Mouse (Mus musculus) R1 (cell line): ENCODE measurements around the gene Soga1.
A peak's percentile ranks its signal among the peaks of the same experiment; 100 is the strongest.

ENCODE experiments used
- DNase-seq: peaks from one replicate; pipeline ENCODE4 v3.0.0-alpha.2; 2018; ENCODE audit warnings: low read depth, low spot score

The Soga1 gene

GRCm38 (mm10) chr2:157064136-157064535, 14.9 kb downstream of the Soga1 start:
- DNase-seq = no peak

GRCm38 (mm10) chr2:157063241-157063700, 15.8 kb downstream of the Soga1 start:
- DNase-seq = no peak

GRCm38 (mm10) chr2:157060557-157061305, 18.3 kb downstream of the Soga1 start:
- DNase-seq = no peak

GRCm38 (mm10) chr2:157060037-157060436, 19.0 kb downstream of the Soga1 start:
- no peak for DNase-seq

GRCm38 (mm10) chr2:157059166-157059565, 19.9 kb downstream of the Soga1 start:
- peak; percentile 59 for DNase-seq

- peak; percentile 94 for DNase-seq
Observed at GRCm38 (mm10) chr2:157058342-157058998, 20.6 kb downstream of the Soga1 start.

- DNase-seq = peak; percentile 62
Observed at GRCm38 (mm10) chr2:157057758-157058157, 21.3 kb downstream of the Soga1 start.

GRCm38 (mm10) chr2:157057186-157057585, 21.9 kb downstream of the Soga1 start:
- DNase-seq = no peak

- DNase-seq = no peak
Observed at GRCm38 (mm10) chr2:157055721-157056120, 23.3 kb downstream of the Soga1 start.

GRCm38 (mm10) chr2:157054816-157055215, 24.2 kb downstream of the Soga1 start:
- DNase-seq = no peak

- DNase-seq = no peak
Observed at GRCm38 (mm10) chr2:157054297-157054696, 24.8 kb downstream of the Soga1 start.

- DNase-seq = peak; percentile 59
Observed at GRCm38 (mm10) chr2:157053787-157054186, 25.3 kb downstream of the Soga1 start.

- no peak for DNase-seq
Observed at GRCm38 (mm10) chr2:157053124-157053523, 25.9 kb downstream of the Soga1 start.

- DNase-seq = no peak
Observed at GRCm38 (mm10) chr2:157052448-157052847, 26.6 kb downstream of the Soga1 start.

GRCm38 (mm10) chr2:157049831-157050243, 29.2 kb downstream of the Soga1 start:
- peak; percentile 52 for DNase-seq

- no peak for DNase-seq
Observed at GRCm38 (mm10) chr2:157048395-157049181, 30.5 kb downstream of the Soga1 start.

- no peak for DNase-seq
Observed at GRCm38 (mm10) chr2:157046956-157047355, 32.1 kb downstream of the Soga1 start.

GRCm38 (mm10) chr2:157045932-157046331, 33.1 kb downstream of the Soga1 start:
- DNase-seq = no peak

- peak; percentile 83 for DNase-seq
Observed at GRCm38 (mm10) chr2:157043987-157044386, 35.1 kb downstream of the Soga1 start.

GRCm38 (mm10) chr2:157043556-157043955, 35.5 kb downstream of the Soga1 start:
- no peak for DNase-seq

GRCm38 (mm10) chr2:157041421-157041820, 37.6 kb downstream of the Soga1 start:
- no peak for DNase-seq

GRCm38 (mm10) chr2:157040649-157041046, 38.4 kb downstream of the Soga1 start:
- DNase-seq = no peak
